Mouse (Mus musculus): ENCODE results near the gene Mrps12. TPM values are rescaled to one million over a fixed set of nuclear protein-coding genes. Genes with fewer than 3 reads are reported as not detected.

Gene Mrps12
- total and polyA plus RNA-seq, 2 experiments from 2014 or later: 73.9 to 133 TPM

GRCm38 (mm10) chr7:28724613-28725012, 17.0 kb downstream of the Mrps12 start:
- H3K27ac ChIP-seq (ENCODE audit: low read depth): no peak overlapping the region
- no peak for TF ChIP-seq CTCF (IDR thresholded peaks at IDR 0.05; ENCODE audit: low read depth)
- TF ChIP-seq EP300 (IDR thresholded peaks at IDR 0.05; ENCODE audit: low read depth): no peak
- H3K36me3 ChIP-seq (replicated peaks; ENCODE audit: control insufficient read depth, insufficient read depth, low read length): no peaks in the 10 kb centered on the region
- ATAC-seq (ENCODE audit: insufficient read depth, low read depth): no peak
- no peak overlapping the region for H3K4me2 ChIP-seq (ENCODE audit: low read depth, low read length)
- 93% methylated on average over 2 of the region's 2 CpGs for WGBS
- DNase-seq (ENCODE audit: low spot score): no peak
- no peak overlapping the region for H3K4me3 ChIP-seq (ENCODE audit: low read depth, low read length)
- H3K9me3 ChIP-seq (replicated peaks; ENCODE audit: control insufficient read depth, low read length): no peaks in the 10 kb centered on the region
- no peaks in the 10 kb centered on the region for H3K27me3 ChIP-seq (ENCODE audit: control insufficient read depth, insufficient read depth, low read length)
- H3K4me1 ChIP-seq (ENCODE audit: control insufficient read depth, insufficient read depth): no peaks in the 10 kb centered on the region
- no peak overlapping the region for H3K9ac ChIP-seq (replicated peaks; ENCODE audit: low read depth, low read length)

- WGBS: 93% methylated on average over 7 of the region's 7 CpGs
- no peak for ATAC-seq (ENCODE audit: insufficient read depth, low read depth)
- no peak overlapping the region for H3K9ac ChIP-seq (replicated peaks; ENCODE audit: low read depth, low read length)
These were observed 19.5 kb downstream of the Mrps12 start for GRCm38 (mm10) chr7:28722079-28722478.

GRCm38 (mm10) chr7:28720753-28721537, 20.7 kb downstream of the Mrps12 start:
- 78% methylated on average over 3 of the region's 3 CpGs for WGBS
- TF ChIP-seq CTCF (IDR thresholded peaks at IDR 0.05; ENCODE audit: low read depth) (no peak), EP300 (IDR thresholded peaks at IDR 0.05; ENCODE audit: low read depth) (no peak)
- no peak for ATAC-seq (ENCODE audit: insufficient read depth, low read depth)

More at GRCm38 (mm10) chr7:28722079-28722478, 19.5 kb downstream of the Mrps12 start:
- no peak overlapping the region for H3K4me3 ChIP-seq (ENCODE audit: low read depth, low read length)
- no peak for TF ChIP-seq EP300 (IDR thresholded peaks at IDR 0.05; ENCODE audit: low read depth)
- TF ChIP-seq CTCF (IDR thresholded peaks at IDR 0.05; ENCODE audit: low read depth): no peak
- H3K27ac ChIP-seq (ENCODE audit: low read depth): no peak overlapping the region
- no peak overlapping the region for H3K4me2 ChIP-seq (ENCODE audit: low read depth, low read length)
- no peaks in the 10 kb centered on the region for H3K9me3 ChIP-seq (replicated peaks; ENCODE audit: control insufficient read depth, low read length)
- no peaks in the 10 kb centered on the region for H3K36me3 ChIP-seq (replicated peaks; ENCODE audit: control insufficient read depth, insufficient read depth, low read length)
- H3K27me3 ChIP-seq (ENCODE audit: control insufficient read depth, insufficient read depth, low read length): no peaks in the 10 kb centered on the region
- no peaks in the 10 kb centered on the region for H3K4me1 ChIP-seq (ENCODE audit: control insufficient read depth, insufficient read depth)
- DNase-seq (ENCODE audit: low spot score): no peak

GRCm38 (mm10) chr7:28719650-28720049, 22.0 kb downstream of the Mrps12 start:
- H3K4me3 ChIP-seq (ENCODE audit: low read depth, low read length): no peak overlapping the region
- no peaks in the 10 kb centered on the region for H3K36me3 ChIP-seq (replicated peaks; ENCODE audit: control insufficient read depth, insufficient read depth, low read length)
- H3K27ac ChIP-seq (ENCODE audit: low read depth): no peak overlapping the region
- no peak overlapping the region for H3K9ac ChIP-seq (replicated peaks; ENCODE audit: low read depth, low read length)
- TF ChIP-seq EP300 (IDR thresholded peaks at IDR 0.05; ENCODE audit: low read depth): no peak
- no peak for TF ChIP-seq CTCF (IDR thresholded peaks at IDR 0.05; ENCODE audit: low read depth)
- H3K4me1 ChIP-seq (ENCODE audit: control insufficient read depth, insufficient read depth): no peaks in the 10 kb centered on the region
- 67% methylated on average over 2 of the region's 2 CpGs for WGBS
- DNase-seq (ENCODE audit: low spot score) (no peak), ATAC-seq (ENCODE audit: insufficient read depth, low read depth) (no peak)
- no peak overlapping the region for H3K4me2 ChIP-seq (ENCODE audit: low read depth, low read length)
- H3K27me3 ChIP-seq (ENCODE audit: control insufficient read depth, insufficient read depth, low read length): no peaks in the 10 kb centered on the region
- no peaks in the 10 kb centered on the region for H3K9me3 ChIP-seq (replicated peaks; ENCODE audit: control insufficient read depth, low read length)

More at GRCm38 (mm10) chr7:28720753-28721537, 20.7 kb downstream of the Mrps12 start:
- Histone ChIP-seq H3K4me3 (ENCODE audit: low read depth, low read length) (no peak overlapping the region), H3K9ac (replicated peaks; ENCODE audit: low read depth, low read length) (no peak overlapping the region), H3K4me1 (ENCODE audit: control insufficient read depth, insufficient read depth) (no peaks in the 10 kb centered on the region), H3K27me3 (ENCODE audit: control insufficient read depth, insufficient read depth, low read length) (no peaks in the 10 kb centered on the region), H3K36me3 (replicated peaks; ENCODE audit: control insufficient read depth, insufficient read depth, low read length) (no peaks in the 10 kb centered on the region), H3K27ac (ENCODE audit: low read depth) (no peak overlapping the region), H3K4me2 (ENCODE audit: low read depth, low read length) (no peak overlapping the region), H3K9me3 (replicated peaks; ENCODE audit: control insufficient read depth, low read length) (no peaks in the 10 kb centered on the region)
- DNase-seq (ENCODE audit: low spot score): no peak

- H3K4me2 ChIP-seq (ENCODE audit: low read depth, low read length): no peak overlapping the region
- 32% methylated on average over 4 of the region's 4 CpGs for WGBS
These were observed 22.5 kb downstream of the Mrps12 start for GRCm38 (mm10) chr7:28719159-28719558.

More at GRCm38 (mm10) chr7:28719159-28719558, 22.5 kb downstream of the Mrps12 start:
- no peak for ATAC-seq (ENCODE audit: insufficient read depth, low read depth)
- H3K27ac ChIP-seq (ENCODE audit: low read depth): no peak overlapping the region
- TF ChIP-seq EP300 (IDR thresholded peaks at IDR 0.05; ENCODE audit: low read depth) (no peak), CTCF (IDR thresholded peaks at IDR 0.05; ENCODE audit: low read depth) (no peak)
- DNase-seq (ENCODE audit: low spot score): no peak
- no peaks in the 10 kb centered on the region for H3K36me3 ChIP-seq (replicated peaks; ENCODE audit: control insufficient read depth, insufficient read depth, low read length)
- no peaks in the 10 kb centered on the region for H3K4me1 ChIP-seq (ENCODE audit: control insufficient read depth, insufficient read depth)
- H3K9ac ChIP-seq (replicated peaks; ENCODE audit: low read depth, low read length): no peak overlapping the region
- no peaks in the 10 kb centered on the region for H3K27me3 ChIP-seq (ENCODE audit: control insufficient read depth, insufficient read depth, low read length)
- H3K9me3 ChIP-seq (replicated peaks; ENCODE audit: control insufficient read depth, low read length): no peaks in the 10 kb centered on the region
- H3K4me3 ChIP-seq (ENCODE audit: low read depth, low read length): no peak overlapping the region

Measured in heart, postnatal 0 days (tissue).